Mouse (Mus musculus) embryonic facial prominence, embryonic 10.5 days (tissue): ENCODE measurements around the gene Slbp. TPM values are rescaled to one million over a fixed set of nuclear protein-coding genes. Genes with fewer than 3 reads are reported as not detected.
A peak's percentile ranks its signal among the peaks of the same experiment; 100 is the strongest.

Experiments used
- DNase-seq: peaks from one replicate; pipeline ENCODE4 v3.0.0-alpha.2; 2017; ENCODE audit warnings: low spot score
- H3K27ac ChIP-seq: fragments of 300-500 bp; sonication (generic); replicated peaks from 2 replicates; pipeline ENCODE4 v1.5.1; 2016; ENCODE audit warnings: mild to moderate bottlenecking
- H3K27me3 ChIP-seq: fragments of 300-500 bp; sonication (generic); replicated peaks from 2 replicates; pipeline ENCODE4 v1.6.1; 2016; ENCODE audit warnings: low read depth, mild to moderate bottlenecking; ENCODE audit not compliant: poor library complexity, severe bottlenecking
- H3K36me3 ChIP-seq: fragments of 300-500 bp; sonication (generic); replicated peaks from 2 replicates; pipeline ENCODE4 v1.6.1; 2016; ENCODE audit warnings: mild to moderate bottlenecking, moderate library complexity
- H3K4me1 ChIP-seq: fragments of 300-500 bp; sonication (generic); 2 replicates; pipeline ENCODE4 v1.6.1; 2016
- H3K4me3 ChIP-seq: fragments of 300-500 bp; sonication (generic); 2 replicates; pipeline ENCODE4 v1.5.1; 2016; ENCODE audit warnings: mild to moderate bottlenecking, moderate library complexity
- H3K9me3 ChIP-seq: fragments of 300-500 bp; sonication (generic); 2 replicates; pipeline ENCODE4 v1.6.1; 2016; ENCODE audit warnings: mild to moderate bottlenecking
- WGBS: fragments of 180-500 bp; shearing (Covaris S2); methylation state at CpG from one replicate; pipeline ENCODE4 v1.1.7; 2016; 5-methylcytosine and 5-hydroxymethylcytosine counted together
- polyA plus RNA-seq: library from polyadenylated mRNA; unstranded; fragments of >200 nt; fragmentation: Nextera tagmentation; extraction: Ambion mirVana; gene quantifications from 2 replicates; pipeline ENCODE4 v1.2.1, GENCODE M21; 2016

Gene Slbp
- polyA plus RNA-seq: 313 and 322 TPM in 2 replicates

GRCm38 (mm10) chr5:33651921-33652782, at the start of gene Slbp:
TSS of gene Slbp (minus strand) at chr5:33652574.
- DNase-seq: peak; percentile 98
- H3K9me3 ChIP-seq: no peaks in the 10 kb centered on the region
- under 1% methylated on average over 82 of the region's 82 CpGs for WGBS
- no peaks in the 10 kb centered on the region for H3K27me3 ChIP-seq
- H3K36me3 ChIP-seq: peaks cover 63% of the 10 kb centered on the region
- peaks cover 47% of the 10 kb centered on the region for H3K4me1 ChIP-seq
- peak within 1 kb of the TSS; percentile 99 for H3K27ac ChIP-seq
- H3K4me3 ChIP-seq: peak within 1 kb of the TSS; percentile 85

- H3K4me1 ChIP-seq: peaks cover 86% of the 10 kb centered on the region
- H3K27me3 ChIP-seq: peaks cover 86% of the 10 kb centered on the region
- 79% methylated on average over 11 of the region's 11 CpGs for WGBS
- DNase-seq: no peak
- 0 out of 2 replicates have a peak overlapping the region, but pooled peaks have one; percentile 21 for H3K27ac ChIP-seq
- no peaks in the 10 kb centered on the region for H3K36me3 ChIP-seq
- no peak overlapping the region for H3K4me3 ChIP-seq
- no peaks in the 10 kb centered on the region for H3K9me3 ChIP-seq
Measured at GRCm38 (mm10) chr5:33701832-33702231, 49.5 kb upstream of the Slbp start.

GRCm38 (mm10) chr5:33700010-33700409, 47.6 kb upstream of the Slbp start:
- Histone ChIP-seq H3K4me1 (peaks cover 86% of the 10 kb centered on the region), H3K36me3 (no peaks in the 10 kb centered on the region), H3K27me3 (peaks cover 93% of the 10 kb centered on the region), H3K27ac (peak overlapping the region; percentile 0), H3K9me3 (no peaks in the 10 kb centered on the region), H3K4me3 (0 out of 2 replicates have a peak overlapping the region, but pooled peaks have one; percentile 16)
- 39% methylated on average over 13 of the region's 13 CpGs for WGBS
- no peak for DNase-seq

- Histone ChIP-seq H3K4me3 (no peak overlapping the region), H3K36me3 (no peaks in the 10 kb centered on the region), H3K27me3 (peaks cover 96% of the 10 kb centered on the region), H3K27ac (peak overlapping the region; percentile 61; the same call in 1 of the 2 replicates), H3K4me1 (peaks cover 84% of the 10 kb centered on the region), H3K9me3 (no peaks in the 10 kb centered on the region)
- WGBS: 77% methylated on average over 5 of the region's 5 CpGs
- no peak for DNase-seq
Measured at GRCm38 (mm10) chr5:33698669-33699068, 46.3 kb upstream of the Slbp start.

- WGBS: 11% methylated on average over 13 of the region's 13 CpGs
- Histone ChIP-seq H3K4me1 (peaks cover 88% of the 10 kb centered on the region), H3K36me3 (no peaks in the 10 kb centered on the region), H3K27ac (peak overlapping the region; percentile 61), H3K4me3 (no peak overlapping the region), H3K9me3 (no peaks in the 10 kb centered on the region), H3K27me3 (peaks cover 100% of the 10 kb centered on the region)
- no peak for DNase-seq
Measured at GRCm38 (mm10) chr5:33697947-33698512, 45.7 kb upstream of the Slbp start.

GRCm38 (mm10) chr5:33697534-33697933, 45.2 kb upstream of the Slbp start:
- Histone ChIP-seq H3K4me1 (peaks cover 93% of the 10 kb centered on the region), H3K27me3 (peaks cover 100% of the 10 kb centered on the region), H3K27ac (0 out of 2 replicates have a peak overlapping the region, but pooled peaks have one; percentile 25), H3K36me3 (no peaks in the 10 kb centered on the region), H3K9me3 (no peaks in the 10 kb centered on the region), H3K4me3 (no peak overlapping the region)
- WGBS: 30% methylated on average over 1 of the region's 1 CpGs
- no peak for DNase-seq

GRCm38 (mm10) chr5:33696430-33696829, 44.1 kb upstream of the Slbp start:
- H3K27me3 ChIP-seq: peaks cover 100% of the 10 kb centered on the region

GRCm38 (mm10) chr5:33695718-33696121, 43.3 kb upstream of the Slbp start:
- no peak for DNase-seq
- under 1% methylated on average over 24 of the region's 24 CpGs for WGBS
- Histone ChIP-seq H3K27me3 (peaks cover 100% of the 10 kb centered on the region), H3K4me1 (peaks cover 84% of the 10 kb centered on the region), H3K27ac (peak overlapping the region; percentile 90), H3K9me3 (no peaks in the 10 kb centered on the region), H3K4me3 (peak overlapping the region; percentile 64), H3K36me3 (no peaks in the 10 kb centered on the region)

More at GRCm38 (mm10) chr5:33696430-33696829, 44.1 kb upstream of the Slbp start:
- Histone ChIP-seq H3K4me3 (0 out of 2 replicates have a peak overlapping the region, but pooled peaks have one; percentile 6), H3K9me3 (no peaks in the 10 kb centered on the region), H3K36me3 (no peaks in the 10 kb centered on the region), H3K4me1 (peaks cover 91% of the 10 kb centered on the region), H3K27ac (peak overlapping the region; percentile 90)
- DNase-seq: no peak
- 49% methylated on average over 5 of the region's 5 CpGs for WGBS

GRCm38 (mm10) chr5:33694848-33695717, 42.7 kb upstream of the Slbp start:
- H3K4me1 ChIP-seq: peaks cover 84% of the 10 kb centered on the region
- H3K9me3 ChIP-seq: no peaks in the 10 kb centered on the region
- H3K27me3 ChIP-seq: peaks cover 100% of the 10 kb centered on the region
- 1% methylated on average over 71 of the region's 71 CpGs for WGBS
- peak overlapping the region; percentile 64 for H3K4me3 ChIP-seq
- H3K36me3 ChIP-seq: no peaks in the 10 kb centered on the region
- peak; percentile 81 for DNase-seq
- peak overlapping the region; percentile 90 for H3K27ac ChIP-seq

GRCm38 (mm10) chr5:33694461-33694847, 42.1 kb upstream of the Slbp start:
- no peaks in the 10 kb centered on the region for H3K9me3 ChIP-seq
- peaks cover 100% of the 10 kb centered on the region for H3K27me3 ChIP-seq
- peaks cover 84% of the 10 kb centered on the region for H3K4me1 ChIP-seq
- H3K4me3 ChIP-seq: peak overlapping the region; percentile 64; the same call in 1 of the 2 replicates
- WGBS: 42% methylated on average over 9 of the region's 9 CpGs
- no peak for DNase-seq
- no peaks in the 10 kb centered on the region for H3K36me3 ChIP-seq
- peak overlapping the region; percentile 90 for H3K27ac ChIP-seq

- WGBS: 4% methylated on average over 24 of the region's 24 CpGs
- peaks cover 99% of the 10 kb centered on the region for H3K27me3 ChIP-seq
- DNase-seq: peak; percentile 71
- H3K9me3 ChIP-seq: no peaks in the 10 kb centered on the region
- H3K27ac ChIP-seq: peak overlapping the region; percentile 72
- peaks cover 73% of the 10 kb centered on the region for H3K4me1 ChIP-seq
- H3K36me3 ChIP-seq: no peaks in the 10 kb centered on the region
- peak overlapping the region; percentile 27 for H3K4me3 ChIP-seq
Measured at GRCm38 (mm10) chr5:33692393-33692792, 40.0 kb upstream of the Slbp start.
